Mouse (Mus musculus): ENCODE measurements around the gene Lrch1. TPM values are rescaled to one million over a fixed set of nuclear protein-coding genes. Genes with fewer than 3 reads are reported as not detected.

The Lrch1 gene
- polyA plus RNA-seq, 1 experiment from 2014 or later: 18.3 TPM

GRCm38 (mm10) chr14:74983079-74983478 is 35.4 kb upstream of the Lrch1 start:
- 73% methylated on average over 5 of the region's 5 CpGs for WGBS
- H3K9me3 ChIP-seq (ENCODE audit: control insufficient read depth, low read length): no peaks in the 10 kb centered on the region
- no peak overlapping the region for H3K4me3 ChIP-seq (ENCODE audit: low read length)
- H3K9ac ChIP-seq (ENCODE audit: low read length): no peak overlapping the region
- no peaks in the 10 kb centered on the region for H3K36me3 ChIP-seq (ENCODE audit: control insufficient read depth, insufficient read depth, low read length)
- H3K27me3 ChIP-seq (ENCODE audit: control insufficient read depth, insufficient read depth, low read depth, low read length): no peaks in the 10 kb centered on the region
- H3K4me2 ChIP-seq (ENCODE audit: low read depth, low read length): no peak overlapping the region
- no peak overlapping the region for H3K27ac ChIP-seq (ENCODE audit: low read length)
- no peak for ATAC-seq (ENCODE audit: low read depth)
- H3K4me1 ChIP-seq (replicated peaks; ENCODE audit: control insufficient read depth, insufficient read depth, low read length): no peaks in the 10 kb centered on the region

DNA sequence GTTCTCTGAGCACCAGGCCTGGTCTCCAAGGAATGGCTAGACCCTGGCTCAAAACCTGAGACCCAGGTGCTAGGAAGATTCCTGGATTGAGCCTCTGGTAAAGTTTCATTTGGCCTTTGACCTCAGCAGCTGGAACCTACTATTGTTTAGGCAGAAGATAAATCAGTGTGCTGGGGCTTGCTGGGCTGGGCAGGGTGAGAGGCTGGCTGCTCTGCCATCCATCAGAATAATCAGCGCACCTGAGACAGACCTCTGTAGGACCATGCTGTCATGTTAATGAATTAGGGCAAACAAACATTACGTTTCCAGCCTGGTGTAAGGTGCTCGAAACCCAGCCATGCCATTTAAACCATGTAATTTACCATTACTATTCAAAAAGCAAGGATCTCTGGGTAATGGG is 33.3 kb upstream of the Lrch1 start:
- ATAC-seq (ENCODE audit: low read depth): no peak
- Histone ChIP-seq H3K36me3 (ENCODE audit: control insufficient read depth, insufficient read depth, low read length) (no peaks in the 10 kb centered on the region), H3K9me3 (ENCODE audit: control insufficient read depth, low read length) (no peaks in the 10 kb centered on the region), H3K4me3 (ENCODE audit: low read length) (no peak overlapping the region), H3K27me3 (ENCODE audit: control insufficient read depth, insufficient read depth, low read depth, low read length) (no peaks in the 10 kb centered on the region), H3K4me1 (replicated peaks; ENCODE audit: control insufficient read depth, insufficient read depth, low read length) (no peaks in the 10 kb centered on the region), H3K4me2 (ENCODE audit: low read depth, low read length) (no peak overlapping the region), H3K27ac (ENCODE audit: low read length) (no peak overlapping the region), H3K9ac (ENCODE audit: low read length) (no peak overlapping the region)
- 41% methylated on average over 3 of the region's 3 CpGs for WGBS

DNA sequence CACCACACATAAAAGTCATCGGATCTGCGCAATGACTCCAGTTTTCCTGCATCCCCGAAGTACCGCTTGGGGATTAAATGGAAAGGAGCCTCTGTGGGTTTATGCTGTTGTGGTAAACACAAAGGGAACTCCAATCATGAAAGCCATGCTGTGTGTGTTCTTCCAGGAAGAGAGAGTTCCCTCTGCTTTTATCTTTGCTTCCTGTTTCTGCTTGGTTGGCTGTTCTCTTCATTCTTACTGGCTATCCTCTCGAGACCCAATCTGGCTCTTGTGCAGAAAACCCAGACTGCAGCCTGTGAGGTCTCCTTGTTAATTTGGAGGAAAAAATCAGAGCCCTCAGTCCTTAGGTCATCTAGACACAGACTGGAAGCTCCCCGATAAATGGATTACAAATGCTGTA is 29.3 kb upstream of the Lrch1 start:
- no peaks in the 10 kb centered on the region for H3K27me3 ChIP-seq (ENCODE audit: control insufficient read depth, insufficient read depth, low read depth, low read length)
- H3K4me2 ChIP-seq (ENCODE audit: low read depth, low read length): no peak overlapping the region
- H3K4me3 ChIP-seq (ENCODE audit: low read length): no peak overlapping the region
- H3K4me1 ChIP-seq (replicated peaks; ENCODE audit: control insufficient read depth, insufficient read depth, low read length): peaks cover 3% of the 10 kb centered on the region; the same call in 1 of the 2 replicates
- H3K36me3 ChIP-seq (ENCODE audit: control insufficient read depth, insufficient read depth, low read length): no peaks in the 10 kb centered on the region
- H3K27ac ChIP-seq (ENCODE audit: low read length): no peak overlapping the region
- no peaks in the 10 kb centered on the region for H3K9me3 ChIP-seq (ENCODE audit: control insufficient read depth, low read length)
- H3K9ac ChIP-seq (ENCODE audit: low read length): no peak overlapping the region
- 76% methylated on average over 6 of the region's 6 CpGs for WGBS
- no peak for ATAC-seq (ENCODE audit: low read depth)

DNA sequence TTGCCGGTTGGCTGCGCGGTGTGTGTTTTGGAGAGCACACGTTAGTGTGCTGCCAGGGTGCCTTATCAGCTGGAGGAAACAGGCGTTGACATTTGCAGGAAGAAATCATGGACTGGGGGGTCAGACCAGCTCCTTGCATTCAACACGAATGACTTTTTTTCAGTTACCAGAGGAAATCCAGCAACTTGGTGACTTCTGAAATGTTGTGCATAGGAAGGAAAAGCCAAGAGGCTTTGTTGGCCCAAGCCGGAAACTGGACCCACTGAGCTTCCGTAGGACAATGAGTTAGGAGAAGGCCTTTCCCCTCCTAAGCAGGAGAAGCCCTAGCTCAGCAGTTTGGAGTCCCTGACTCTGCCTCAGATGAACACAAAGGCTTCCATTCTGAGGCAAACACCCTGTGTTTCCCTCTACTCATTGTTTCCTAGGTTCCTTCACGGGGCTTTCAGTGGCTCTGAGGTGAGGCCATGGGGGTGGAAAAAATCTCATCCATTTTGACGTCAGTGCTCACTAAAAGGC is 26.5 kb upstream of the Lrch1 start:
- peak; percentile 57; the same call in 1 of the 2 replicates for ATAC-seq (ENCODE audit: low read depth)
- 47% methylated on average over 10 of the region's 10 CpGs for WGBS

DNA sequence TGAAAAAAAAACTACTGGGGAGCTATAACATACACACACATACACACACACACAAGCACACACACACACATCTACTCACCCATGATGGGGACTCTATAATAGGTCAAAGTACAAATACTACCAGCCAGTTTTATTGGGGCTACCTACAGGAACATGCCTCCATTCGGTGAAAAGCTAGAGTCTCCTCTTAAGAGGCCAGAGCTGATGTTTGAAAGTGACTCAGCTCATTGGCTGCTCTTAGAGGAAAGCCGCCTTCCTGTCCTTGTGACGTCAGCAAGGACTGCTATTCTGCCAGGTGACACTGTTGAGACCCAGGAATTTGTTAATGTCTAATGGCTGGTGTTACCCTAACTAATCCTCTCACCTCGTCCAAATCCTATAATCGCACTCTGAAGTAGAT is 25.0 kb upstream of the Lrch1 start:
- H3K27ac ChIP-seq (ENCODE audit: low read length): no peak overlapping the region
- 65% methylated on average over 5 of the region's 5 CpGs for WGBS
- no peak overlapping the region for H3K9ac ChIP-seq (ENCODE audit: low read length)
- H3K27me3 ChIP-seq (ENCODE audit: control insufficient read depth, insufficient read depth, low read depth, low read length): no peaks in the 10 kb centered on the region
- H3K36me3 ChIP-seq (ENCODE audit: control insufficient read depth, insufficient read depth, low read length): no peaks in the 10 kb centered on the region
- no peak for ATAC-seq (ENCODE audit: low read depth)
- H3K4me1 ChIP-seq (replicated peaks; ENCODE audit: control insufficient read depth, insufficient read depth, low read length): peaks cover 3% of the 10 kb centered on the region; the same call in 1 of the 2 replicates
- H3K4me2 ChIP-seq (ENCODE audit: low read depth, low read length): no peak overlapping the region
- no peak overlapping the region for H3K4me3 ChIP-seq (ENCODE audit: low read length)
- no peaks in the 10 kb centered on the region for H3K9me3 ChIP-seq (ENCODE audit: control insufficient read depth, low read length)

More for the DNA sequence above, 26.5 kb upstream of the Lrch1 start:
- no peaks in the 10 kb centered on the region for H3K27me3 ChIP-seq (ENCODE audit: control insufficient read depth, insufficient read depth, low read depth, low read length)
- peaks cover 3% of the 10 kb centered on the region; the same call in 1 of the 2 replicates for H3K4me1 ChIP-seq (replicated peaks; ENCODE audit: control insufficient read depth, insufficient read depth, low read length)
- no peak overlapping the region for H3K4me2 ChIP-seq (ENCODE audit: low read depth, low read length)
- no peak overlapping the region for H3K9ac ChIP-seq (ENCODE audit: low read length)
- no peaks in the 10 kb centered on the region for H3K36me3 ChIP-seq (ENCODE audit: control insufficient read depth, insufficient read depth, low read length)
- H3K9me3 ChIP-seq (ENCODE audit: control insufficient read depth, low read length): no peaks in the 10 kb centered on the region
- H3K4me3 ChIP-seq (ENCODE audit: low read length): no peak overlapping the region
- H3K27ac ChIP-seq (ENCODE audit: low read length): peak overlapping the region; percentile 28; the same call in 1 of the 2 replicates

- no peak overlapping the region for H3K4me3 ChIP-seq (ENCODE audit: low read length)
- no peaks in the 10 kb centered on the region for H3K9me3 ChIP-seq (ENCODE audit: control insufficient read depth, low read length)
- WGBS: 11% methylated on average over 3 of the region's 3 CpGs
- no peak overlapping the region for H3K9ac ChIP-seq (ENCODE audit: low read length)
- H3K4me1 ChIP-seq (replicated peaks; ENCODE audit: control insufficient read depth, insufficient read depth, low read length): peaks cover 3% of the 10 kb centered on the region; the same call in 1 of the 2 replicates
- no peak overlapping the region for H3K4me2 ChIP-seq (ENCODE audit: low read depth, low read length)
- H3K36me3 ChIP-seq (ENCODE audit: control insufficient read depth, insufficient read depth, low read length): no peaks in the 10 kb centered on the region
- ATAC-seq (ENCODE audit: low read depth): no peak
- no peak overlapping the region for H3K27ac ChIP-seq (ENCODE audit: low read length)
- no peaks in the 10 kb centered on the region for H3K27me3 ChIP-seq (ENCODE audit: control insufficient read depth, insufficient read depth, low read depth, low read length)
Measured at GRCm38 (mm10) chr14:74972216-74972615, 24.5 kb upstream of the Lrch1 start.

DNA sequence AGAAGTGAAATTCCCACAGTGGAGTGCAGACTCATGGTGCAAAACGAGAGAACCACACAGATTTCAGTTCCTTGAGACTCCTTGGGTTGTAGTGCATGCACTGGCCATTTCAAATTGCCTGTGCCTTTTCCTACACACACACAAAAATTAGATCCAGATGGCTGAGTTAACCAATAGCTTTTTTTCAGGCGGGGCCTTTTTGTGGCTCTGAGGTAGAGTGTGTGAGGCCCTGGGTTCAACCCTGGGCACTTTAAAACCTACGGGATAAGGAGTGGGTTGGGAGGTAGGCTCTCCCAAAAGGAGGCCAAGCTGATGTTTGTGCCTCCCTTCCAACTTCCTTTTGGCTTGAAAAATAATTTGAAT is 15.7 kb upstream of the Lrch1 start:
- H3K9ac ChIP-seq (ENCODE audit: low read length): no peak overlapping the region
- H3K36me3 ChIP-seq (ENCODE audit: control insufficient read depth, insufficient read depth, low read length): no peaks in the 10 kb centered on the region
- no peak overlapping the region for H3K4me2 ChIP-seq (ENCODE audit: low read depth, low read length)
- no peak overlapping the region for H3K4me3 ChIP-seq (ENCODE audit: low read length)
- 0 out of 2 replicates have a peak, but pooled peaks cover 2% of the 10 kb centered on the region for H3K9me3 ChIP-seq (ENCODE audit: control insufficient read depth, low read length)
- peaks cover 3% of the 10 kb centered on the region; the same call in 1 of the 2 replicates for H3K4me1 ChIP-seq (replicated peaks; ENCODE audit: control insufficient read depth, insufficient read depth, low read length)
- WGBS: 77% methylated on average over 3 of the region's 3 CpGs
- H3K27ac ChIP-seq (ENCODE audit: low read length): no peak overlapping the region
- H3K27me3 ChIP-seq (ENCODE audit: control insufficient read depth, insufficient read depth, low read depth, low read length): no peaks in the 10 kb centered on the region
- no peak for ATAC-seq (ENCODE audit: low read depth)

GRCm38 (mm10) chr14:74962713-74963401 is 15.2 kb upstream of the Lrch1 start:
- H3K4me2 ChIP-seq (ENCODE audit: low read depth, low read length): no peak overlapping the region
- ATAC-seq (ENCODE audit: low read depth): no peak
- H3K27ac ChIP-seq (ENCODE audit: low read length): no peak overlapping the region
- H3K4me3 ChIP-seq (ENCODE audit: low read length): no peak overlapping the region
- no peaks in the 10 kb centered on the region for H3K27me3 ChIP-seq (ENCODE audit: control insufficient read depth, insufficient read depth, low read depth, low read length)
- H3K4me1 ChIP-seq (replicated peaks; ENCODE audit: control insufficient read depth, insufficient read depth, low read length): peaks cover 3% of the 10 kb centered on the region; the same call in 1 of the 2 replicates
- 0 out of 2 replicates have a peak, but pooled peaks cover 2% of the 10 kb centered on the region for H3K9me3 ChIP-seq (ENCODE audit: control insufficient read depth, low read length)
- no peak overlapping the region for H3K9ac ChIP-seq (ENCODE audit: low read length)
- H3K36me3 ChIP-seq (ENCODE audit: control insufficient read depth, insufficient read depth, low read length): no peaks in the 10 kb centered on the region
- WGBS: 58% methylated on average over 8 of the region's 8 CpGs

DNA sequence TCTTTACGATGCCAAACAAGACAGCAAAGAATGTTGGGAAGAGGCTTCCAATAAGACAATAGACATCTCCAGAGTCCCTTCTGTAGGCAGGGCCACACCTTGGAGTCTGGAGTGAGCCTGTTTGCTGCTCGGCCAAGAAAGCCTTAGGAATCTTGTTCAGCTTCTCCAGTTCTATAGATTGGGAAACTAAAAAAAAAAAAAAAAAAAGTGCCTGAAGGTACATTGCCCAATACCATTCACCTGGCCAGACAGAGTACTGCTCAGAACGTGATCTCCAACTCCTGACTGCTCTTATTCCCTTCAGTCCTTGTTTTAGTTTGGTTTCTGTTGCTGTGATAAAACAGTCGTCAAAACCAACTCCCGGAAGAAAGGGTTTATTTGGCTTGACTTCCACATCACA is 12.9 kb upstream of the Lrch1 start:
- Histone ChIP-seq H3K9me3 (ENCODE audit: control insufficient read depth, low read length) (no peaks in the 10 kb centered on the region), H3K4me2 (ENCODE audit: low read depth, low read length) (no peak overlapping the region), H3K27me3 (ENCODE audit: control insufficient read depth, insufficient read depth, low read depth, low read length) (no peaks in the 10 kb centered on the region), H3K9ac (ENCODE audit: low read length) (no peak overlapping the region), H3K4me1 (replicated peaks; ENCODE audit: control insufficient read depth, insufficient read depth, low read length) (peaks cover 3% of the 10 kb centered on the region; the same call in 1 of the 2 replicates), H3K36me3 (ENCODE audit: control insufficient read depth, insufficient read depth, low read length) (no peaks in the 10 kb centered on the region), H3K27ac (ENCODE audit: low read length) (no peak overlapping the region), H3K4me3 (ENCODE audit: low read length) (no peak overlapping the region)
- ATAC-seq (ENCODE audit: low read depth): no peak
- 57% methylated on average over 5 of the region's 5 CpGs for WGBS

Measured in lung, embryonic 16.5 days (tissue).